Mouse (Mus musculus) embryonic facial prominence, embryonic 10.5 days (tissue): ENCODE measurements around the gene Gm9045. TPM values are rescaled to one million over a fixed set of nuclear protein-coding genes. Genes with fewer than 3 reads are reported as not detected.

Experiments
- polyA plus RNA-seq: library from polyadenylated mRNA; unstranded; fragments of >200 nt; fragmentation: Nextera tagmentation; extraction: Ambion mirVana; gene quantifications from 2 replicates; pipeline ENCODE4 v1.2.1, GENCODE M21; 2016

The Gm9045 gene
- polyA plus RNA-seq, 1 experiment from 2014 or later: not detected

Other genes with a start within 250 kb of the Gm9045 start
- gene Mdm1, start 196.0 kb downstream of the Gm9045 start, polyA plus RNA-seq: 56.7 and 58.0 TPM in 2 replicates
- gene Il22, start 132.9 kb downstream of the Gm9045 start, polyA plus RNA-seq: not detected in 2 replicates
- gene Gm32717, start 97.1 kb downstream of the Gm9045 start, polyA plus RNA-seq: not detected in 2 replicates
- gene Gm32802, start 79.1 kb downstream of the Gm9045 start, polyA plus RNA-seq: not detected in 2 replicates
- not detected in 2 replicates for gene Iltifb, start 42.8 kb downstream of the Gm9045 start, polyA plus RNA-seq
- gene Gm9040, start 10.9 kb downstream of the Gm9045 start, polyA plus RNA-seq: not detected in 2 replicates
- gene Gm9044, start 5.4 kb downstream of the Gm9045 start, polyA plus RNA-seq: not detected in 2 replicates
- not detected in 2 replicates for gene Gm9046, start 5.4 kb upstream of the Gm9045 start, polyA plus RNA-seq
- gene Gm9048, start 10.8 kb upstream of the Gm9045 start, polyA plus RNA-seq: not detected in 2 replicates
- 0.13 TPM in 1 of 2 replicates, not detected in the other for gene Gm9049, start 16.3 kb upstream of the Gm9045 start, polyA plus RNA-seq
- gene Ifng, start 103.2 kb upstream of the Gm9045 start, polyA plus RNA-seq: not detected in 2 replicates